Mouse (Mus musculus): ENCODE measurements at regions not wholly inside any gene's neighbourhood (a gene's known extent, or its start where the extent isn't known, plus 50 kb on each side); places are given as distances from the start of the nearest gene placed in this dataset.

DNA sequence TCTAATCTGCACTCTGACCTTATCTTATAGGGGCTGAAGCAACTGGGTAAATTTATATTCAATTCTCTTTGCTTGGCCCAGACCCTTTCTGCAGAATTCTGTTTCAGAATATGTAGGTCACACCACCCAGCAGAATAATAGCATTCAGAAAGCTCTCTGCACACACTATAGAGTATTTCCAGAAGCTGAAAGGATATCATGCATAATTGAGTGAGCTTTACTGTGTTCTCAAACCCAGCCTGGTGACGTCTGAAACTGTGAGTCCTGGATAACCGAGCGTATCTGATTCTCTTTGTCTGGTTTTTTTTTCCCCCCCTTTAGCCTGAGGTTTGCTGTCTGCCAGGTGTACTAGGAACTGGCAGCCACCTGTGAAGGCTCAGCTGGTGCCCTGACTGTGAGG is 94.4 kb upstream of the Nck2 start:
- Histone ChIP-seq H3K27ac (ENCODE audit: control insufficient read depth, insufficient read depth, low read depth, low read length, poor library complexity) (no peak overlapping the region), H3K4me1 (ENCODE audit: control insufficient read depth, insufficient read depth, low read length) (no peaks in the 10 kb centered on the region), H3K4me3 (replicated peaks; ENCODE audit: control insufficient read depth, low read depth, low read length) (no peak overlapping the region)
- TF ChIP-seq POLR2A (IDR thresholded peaks at IDR 0.05; ENCODE audit: borderline replicate concordance, control insufficient read depth, low read depth, low read length) (no peak), CTCF (IDR thresholded peaks at IDR 0.05; ENCODE audit: control insufficient read depth, insufficient read depth, low read length) (no peak)
- WGBS = 81% methylated on average over 3 of the region's 3 CpGs

DNA sequence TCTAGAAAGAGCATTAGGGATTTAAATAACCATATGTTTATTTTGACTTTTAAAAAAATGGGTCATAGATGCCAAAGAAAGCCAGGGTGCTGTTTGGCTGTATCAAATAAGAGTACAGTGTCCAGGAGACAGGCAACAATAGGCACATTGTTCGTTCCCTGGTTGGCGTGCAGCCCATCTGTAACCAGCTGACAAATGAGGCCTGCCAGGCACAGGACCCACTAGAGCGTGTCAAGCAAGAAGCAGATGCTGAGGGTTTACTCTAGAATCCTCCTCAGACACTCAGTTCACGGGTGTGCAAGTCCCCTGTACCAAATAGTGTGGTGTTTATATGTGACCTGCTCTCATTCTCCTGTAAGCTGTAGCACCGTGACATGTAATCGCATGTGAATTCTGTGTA is 86.2 kb upstream of the Nck2 start:
- Histone ChIP-seq H3K27ac (ENCODE audit: control insufficient read depth, insufficient read depth, low read depth, low read length, poor library complexity) (peak overlapping the region; percentile 52; the same call in 1 of the 2 replicates), H3K4me3 (replicated peaks; ENCODE audit: control insufficient read depth, low read depth, low read length) (no peak overlapping the region), H3K4me1 (ENCODE audit: control insufficient read depth, insufficient read depth, low read length) (peaks cover 2% of the 10 kb centered on the region)
- no peak for TF ChIP-seq POLR2A (IDR thresholded peaks at IDR 0.05; ENCODE audit: borderline replicate concordance, control insufficient read depth, low read depth, low read length)
- TF ChIP-seq CTCF (IDR thresholded peaks at IDR 0.05; ENCODE audit: control insufficient read depth, insufficient read depth, low read length) = no peak
- 71% methylated on average over 6 of the region's 6 CpGs for WGBS

- TF ChIP-seq POLR2A (IDR thresholded peaks at IDR 0.05; ENCODE audit: borderline replicate concordance, control insufficient read depth, low read depth, low read length) (no peak), CTCF (IDR thresholded peaks at IDR 0.05; ENCODE audit: control insufficient read depth, insufficient read depth, low read length) (no peak)
- WGBS = 82% methylated on average over 4 of the region's 4 CpGs
- peaks cover 2% of the 10 kb centered on the region for H3K4me1 ChIP-seq (ENCODE audit: control insufficient read depth, insufficient read depth, low read length)
- no peak overlapping the region for H3K4me3 ChIP-seq (replicated peaks; ENCODE audit: control insufficient read depth, low read depth, low read length)
- no peak overlapping the region; the same call in 1 of the 2 replicates for H3K27ac ChIP-seq (ENCODE audit: control insufficient read depth, insufficient read depth, low read depth, low read length, poor library complexity)
Measured at GRCm38 (mm10) chr1:43359662-43360061, 84.7 kb upstream of the Nck2 start.

- H3K27ac ChIP-seq (ENCODE audit: control insufficient read depth, insufficient read depth, low read depth, low read length, poor library complexity) = no peak overlapping the region
- WGBS = 48% methylated on average over 8 of the region's 8 CpGs
Measured at GRCm38 (mm10) chr1:43360291-43360690, 84.1 kb upstream of the Nck2 start.

GRCm38 (mm10) chr1:43360741-43361140 is 83.6 kb upstream of the Nck2 start:
- peak overlapping the region; percentile 58 for H3K27ac ChIP-seq (ENCODE audit: control insufficient read depth, insufficient read depth, low read depth, low read length, poor library complexity)
- H3K4me1 ChIP-seq (ENCODE audit: control insufficient read depth, insufficient read depth, low read length) = peaks cover 2% of the 10 kb centered on the region
- TF ChIP-seq CTCF (IDR thresholded peaks at IDR 0.05; ENCODE audit: control insufficient read depth, insufficient read depth, low read length) (no peak), POLR2A (IDR thresholded peaks at IDR 0.05; ENCODE audit: borderline replicate concordance, control insufficient read depth, low read depth, low read length) (no peak)
- WGBS = 50% methylated on average over 4 of the region's 4 CpGs
- no peak overlapping the region for H3K4me3 ChIP-seq (replicated peaks; ENCODE audit: control insufficient read depth, low read depth, low read length)

More at GRCm38 (mm10) chr1:43360291-43360690, 84.1 kb upstream of the Nck2 start:
- Histone ChIP-seq H3K4me1 (ENCODE audit: control insufficient read depth, insufficient read depth, low read length) (peaks cover 2% of the 10 kb centered on the region), H3K4me3 (replicated peaks; ENCODE audit: control insufficient read depth, low read depth, low read length) (no peak overlapping the region)
- TF ChIP-seq CTCF (IDR thresholded peaks at IDR 0.05; ENCODE audit: control insufficient read depth, insufficient read depth, low read length) = no peak
- TF ChIP-seq POLR2A (IDR thresholded peaks at IDR 0.05; ENCODE audit: borderline replicate concordance, control insufficient read depth, low read depth, low read length) = no peak

- TF ChIP-seq CTCF (IDR thresholded peaks at IDR 0.05; ENCODE audit: control insufficient read depth, insufficient read depth, low read length) (no peak), POLR2A (IDR thresholded peaks at IDR 0.05; ENCODE audit: borderline replicate concordance, control insufficient read depth, low read depth, low read length) (no peak)
- peaks cover 2% of the 10 kb centered on the region for H3K4me1 ChIP-seq (ENCODE audit: control insufficient read depth, insufficient read depth, low read length)
- peak overlapping the region; percentile 59 for H3K27ac ChIP-seq (ENCODE audit: control insufficient read depth, insufficient read depth, low read depth, low read length, poor library complexity)
- no peak overlapping the region for H3K4me3 ChIP-seq (replicated peaks; ENCODE audit: control insufficient read depth, low read depth, low read length)
- 18% methylated on average over 3 of the region's 3 CpGs for WGBS
Measured at GRCm38 (mm10) chr1:43361455-43361863, 82.9 kb upstream of the Nck2 start.

DNA sequence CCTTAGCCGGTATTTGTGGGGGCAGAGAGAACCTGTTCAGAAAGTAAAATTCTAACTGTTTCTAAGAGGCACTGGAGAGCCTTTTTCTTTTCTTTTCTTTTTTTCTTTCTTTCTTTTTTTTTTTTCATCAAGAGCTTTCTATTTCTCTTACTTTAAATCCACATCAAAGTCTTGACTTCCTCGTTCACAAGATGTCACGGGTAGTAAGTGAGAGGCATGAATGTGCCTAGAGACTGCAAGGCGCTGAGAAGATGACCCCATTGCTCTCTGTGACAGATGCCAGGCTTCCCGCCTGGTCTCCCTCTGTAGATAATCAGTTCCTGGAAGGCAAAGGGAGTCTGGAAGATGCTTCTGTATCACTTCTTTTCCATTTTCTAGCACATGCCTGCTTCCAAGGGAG is 82.2 kb upstream of the Nck2 start:
- H3K4me1 ChIP-seq (ENCODE audit: control insufficient read depth, insufficient read depth, low read length) = peaks cover 2% of the 10 kb centered on the region
- no peak for TF ChIP-seq POLR2A (IDR thresholded peaks at IDR 0.05; ENCODE audit: borderline replicate concordance, control insufficient read depth, low read depth, low read length)
- H3K4me3 ChIP-seq (replicated peaks; ENCODE audit: control insufficient read depth, low read depth, low read length) = no peak overlapping the region
- WGBS = 52% methylated on average over 5 of the region's 5 CpGs
- H3K27ac ChIP-seq (ENCODE audit: control insufficient read depth, insufficient read depth, low read depth, low read length, poor library complexity) = no peak overlapping the region

GRCm38 (mm10) chr1:43363178-43363577 is 81.2 kb upstream of the Nck2 start:
- TF ChIP-seq POLR2A (IDR thresholded peaks at IDR 0.05; ENCODE audit: borderline replicate concordance, control insufficient read depth, low read depth, low read length) (no peak), CTCF (IDR thresholded peaks at IDR 0.05; ENCODE audit: control insufficient read depth, insufficient read depth, low read length) (no peak)
- whole genome bisulfite sequencing = 68% methylated on average over 4 of the region's 4 CpGs

GRCm38 (mm10) chr1:43366433-43366832 is 77.9 kb upstream of the Nck2 start:
- TF ChIP-seq POLR2A (IDR thresholded peaks at IDR 0.05; ENCODE audit: borderline replicate concordance, control insufficient read depth, low read depth, low read length) (no peak), CTCF (IDR thresholded peaks at IDR 0.05; ENCODE audit: control insufficient read depth, insufficient read depth, low read length) (no peak)
- no peak overlapping the region for H3K4me3 ChIP-seq (replicated peaks; ENCODE audit: control insufficient read depth, low read depth, low read length)
- 66% methylated on average over 2 of the region's 2 CpGs for WGBS
- no peak overlapping the region for H3K27ac ChIP-seq (ENCODE audit: control insufficient read depth, insufficient read depth, low read depth, low read length, poor library complexity)
- H3K4me1 ChIP-seq (ENCODE audit: control insufficient read depth, insufficient read depth, low read length) = no peaks in the 10 kb centered on the region; the same call in 1 of the 2 replicates

More at GRCm38 (mm10) chr1:43363178-43363577, 81.2 kb upstream of the Nck2 start:
- Histone ChIP-seq H3K27ac (ENCODE audit: control insufficient read depth, insufficient read depth, low read depth, low read length, poor library complexity) (no peak overlapping the region), H3K4me3 (replicated peaks; ENCODE audit: control insufficient read depth, low read depth, low read length) (no peak overlapping the region), H3K4me1 (ENCODE audit: control insufficient read depth, insufficient read depth, low read length) (peaks cover 2% of the 10 kb centered on the region)
